9 mouse cellular contexts compared by ENCODE assay signal in genomic region chr12:111769306-111769705, GRCm38 (mm10). TPM values are rescaled to one million over a fixed set of nuclear protein-coding genes. Genes with fewer than 3 reads are reported as not detected.
DNase-seq lines count a peak whose midpoint lies in the region; ATAC-seq and TF ChIP-seq lines count a peak whose summit lies in the region.
"Had no signal": no experiment of that assay in that cellular context is flagged by ENCODE, and none has a peak within 500 bp of the region (broad histone marks: within the 10 kb centered on the region; RNA-seq: fewer than 3 reads in every experiment).

No protein-coding gene starts in this region.

- no peak overlapping the region for H3K4me3 ChIP-seq in hindbrain, embryonic 12.5 days
- H3K4me3 ChIP-seq in hindbrain, embryonic 11.5 days (ENCODE audit: low read depth, low read length), result no peak overlapping the region
- H3K4me3 ChIP-seq in embryonic facial prominence, embryonic 14.5 days (ENCODE audit: low read depth, low read length), result no peak overlapping the region
- H3K4me3 ChIP-seq in hindbrain, embryonic 14.5 days (replicated peaks; ENCODE audit: low read length), result no peak overlapping the region
- H3K4me3 ChIP-seq in liver, embryonic 14.5 days (ENCODE audit: insufficient read depth in 1 of 2, low read depth in 2 of 2, low read length in 2 of 2), result no peak overlapping the region

- 0 out of 2 replicates have a peak overlapping the region, but pooled peaks have one; percentile 0 for H3K4me2 ChIP-seq in hindbrain, embryonic 12.5 days (replicated peaks)
- H3K4me2 ChIP-seq in hindbrain, embryonic 11.5 days (replicated peaks; ENCODE audit: low read depth, low read length), result no peak overlapping the region
- no peak overlapping the region for H3K4me2 ChIP-seq in embryonic facial prominence, embryonic 14.5 days (ENCODE audit: low read depth, low read length)
- no peak overlapping the region for H3K4me2 ChIP-seq in hindbrain, embryonic 14.5 days (replicated peaks)
- H3K4me2 ChIP-seq in liver, embryonic 14.5 days (ENCODE audit: low read depth), result no peak overlapping the region

- TF ChIP-seq CTCF in liver, embryonic 14.5 days (IDR thresholded peaks at IDR 0.05; ENCODE audit: low read depth), result peak; percentile 21; the same call in 1 of the 2 replicates

- no peaks in the 10 kb centered on the region for H3K27me3 ChIP-seq in hindbrain, embryonic 12.5 days
- H3K27me3 ChIP-seq in hindbrain, embryonic 11.5 days (ENCODE audit: control insufficient read depth, insufficient read depth, low read length), result no peaks in the 10 kb centered on the region
- no peaks in the 10 kb centered on the region for H3K27me3 ChIP-seq in embryonic facial prominence, embryonic 14.5 days (replicated peaks; ENCODE audit: control insufficient read depth, insufficient read depth, low read length)
- H3K27me3 ChIP-seq in hindbrain, embryonic 14.5 days (ENCODE audit: control insufficient read depth, insufficient read depth, low read length), result no peaks in the 10 kb centered on the region
- H3K27me3 ChIP-seq in liver, embryonic 14.5 days (ENCODE audit: control insufficient read depth, insufficient read depth, low read length), result no peaks in the 10 kb centered on the region
- H3K27me3 ChIP-seq: Patski had no signal

- peak overlapping the region; percentile 52; the same call in 1 of the 2 replicates for H3K27ac ChIP-seq in hindbrain, embryonic 12.5 days
- H3K27ac ChIP-seq in hindbrain, embryonic 11.5 days (ENCODE audit: low read depth, low read length), result no peak overlapping the region
- H3K27ac ChIP-seq in embryonic facial prominence, embryonic 14.5 days (replicated peaks; ENCODE audit: low read depth, low read length), result peak overlapping the region; percentile 68; the same call in 1 of the 2 replicates
- H3K27ac ChIP-seq in hindbrain, embryonic 14.5 days, result peak overlapping the region; percentile 14
- H3K27ac ChIP-seq in liver, embryonic 14.5 days, result no peak overlapping the region

- no peaks in the 10 kb centered on the region for H3K9me3 ChIP-seq in hindbrain, embryonic 12.5 days (replicated peaks)
- no peaks in the 10 kb centered on the region for H3K9me3 ChIP-seq in hindbrain, embryonic 11.5 days (ENCODE audit: control insufficient read depth, low read length)
- H3K9me3 ChIP-seq in embryonic facial prominence, embryonic 14.5 days (ENCODE audit: control insufficient read depth, low read length), result no peaks in the 10 kb centered on the region
- H3K9me3 ChIP-seq in hindbrain, embryonic 14.5 days (ENCODE audit: control insufficient read depth, low read length), result no peaks in the 10 kb centered on the region
- no peaks in the 10 kb centered on the region for H3K9me3 ChIP-seq in liver, embryonic 14.5 days (ENCODE audit: control insufficient read depth, low read length)

- H3K36me3 ChIP-seq in hindbrain, embryonic 12.5 days, result peaks cover 27% of the 10 kb centered on the region
- H3K36me3 ChIP-seq in hindbrain, embryonic 11.5 days (ENCODE audit: control insufficient read depth, insufficient read depth, low read length), result peaks cover 5% of the 10 kb centered on the region; the same call in 1 of the 2 replicates
- peaks cover 24% of the 10 kb centered on the region for H3K36me3 ChIP-seq in embryonic facial prominence, embryonic 14.5 days (ENCODE audit: control insufficient read depth, insufficient read depth, low read length)
- H3K36me3 ChIP-seq in hindbrain, embryonic 14.5 days (replicated peaks; ENCODE audit: control insufficient read depth, insufficient read depth), result peaks cover 27% of the 10 kb centered on the region
- peaks cover 21% of the 10 kb centered on the region for H3K36me3 ChIP-seq in liver, embryonic 14.5 days (replicated peaks; ENCODE audit: control insufficient read depth, insufficient read depth, low read depth)

- peaks cover 33% of the 10 kb centered on the region for H3K4me1 ChIP-seq in hindbrain, embryonic 12.5 days
- peaks cover 11% of the 10 kb centered on the region for H3K4me1 ChIP-seq in hindbrain, embryonic 11.5 days (replicated peaks; ENCODE audit: control insufficient read depth, insufficient read depth, low read length)
- H3K4me1 ChIP-seq in embryonic facial prominence, embryonic 14.5 days (ENCODE audit: control insufficient read depth, insufficient read depth, low read length), result peaks cover 7% of the 10 kb centered on the region
- H3K4me1 ChIP-seq in hindbrain, embryonic 14.5 days (replicated peaks; ENCODE audit: control insufficient read depth, insufficient read depth, low read length), result peaks cover 26% of the 10 kb centered on the region
- H3K4me1 ChIP-seq in liver, embryonic 14.5 days (replicated peaks; ENCODE audit: control insufficient read depth in 2 of 2, insufficient read depth in 2 of 2, low read length in 1 of 2), result 0 out of 4 replicates have a peak, but pooled peaks cover 0 to 3% of the 10 kb centered on the region in 2 experiments

- no peak for DNase-seq in hindbrain, embryonic 11.5 days (ENCODE audit: low spot score)
- peak; percentile 23 for DNase-seq in NIH3T3 (ENCODE audit: low read depth)
- peak; percentile 93 for DNase-seq in embryonic facial prominence, embryonic 14.5 days (ENCODE audit: low spot score)
- DNase-seq in hindbrain, embryonic 14.5 days (ENCODE audit: low spot score), result peak; percentile 35
- DNase-seq in liver, embryonic 14.5 days (ENCODE audit: low read depth in 3 of 3, low spot score in 3 of 3), result no peak
- DNase-seq in right cerebral cortex, postnatal 4 days, result peak; percentile 58
- DNase-seq in frontal cortex, postnatal 25 days (ENCODE audit: low spot score in 2 of 2), result no peak

- 40% methylated on average over 10 of the region's 10 CpGs for WGBS in hindbrain, embryonic 12.5 days
- 49% methylated on average over 10 of the region's 10 CpGs for WGBS in hindbrain, embryonic 11.5 days
- WGBS in embryonic facial prominence, embryonic 14.5 days, result 31% methylated on average over 10 of the region's 10 CpGs
- WGBS in hindbrain, embryonic 14.5 days, result 32% methylated on average over 10 of the region's 10 CpGs
- WGBS in liver, embryonic 14.5 days (ENCODE audit: insufficient replicate concordance), result 41% methylated on average over 10 of the region's 10 CpGs

- no peak for TF ChIP-seq EP300 in liver, embryonic 14.5 days (IDR thresholded peaks at IDR 0.05; ENCODE audit: low read depth)

- ATAC-seq in hindbrain, embryonic 12.5 days (ENCODE audit: low FRiP score), result no peak
- ATAC-seq in hindbrain, embryonic 11.5 days (ENCODE audit: low FRiP score), result no peak
- ATAC-seq in embryonic facial prominence, embryonic 14.5 days (ENCODE audit: low read depth), result peak; percentile 66; the same call in 1 of the 2 replicates
- no peak for ATAC-seq in hindbrain, embryonic 14.5 days (ENCODE audit: low FRiP score)
- no peak for ATAC-seq in liver, embryonic 14.5 days (ENCODE audit: insufficient read depth)
- ATAC-seq: Patski had no signal

- no peak overlapping the region for H3K9ac ChIP-seq in hindbrain, embryonic 12.5 days
- H3K9ac ChIP-seq in hindbrain, embryonic 11.5 days (ENCODE audit: low read depth, low read length), result no peak overlapping the region
- H3K9ac ChIP-seq in embryonic facial prominence, embryonic 14.5 days (ENCODE audit: low read depth, low read length), result peak overlapping the region; percentile 40; the same call in 1 of the 2 replicates
- H3K9ac ChIP-seq in hindbrain, embryonic 14.5 days, result no peak overlapping the region
- H3K9ac ChIP-seq in liver, embryonic 14.5 days (replicated peaks), result no peak overlapping the region

RNA-seq across cellular contexts. Expression of gene Klc1, which starts 10.7 kb away (rescaled TPM):
- polyA plus RNA-seq in hindbrain, embryonic 12.5 days (2016; fragmentation: Nextera tagmentation; extraction: Ambion mirVana), result 430 and 446 TPM in 2 replicates
- polyA plus RNA-seq in hindbrain, embryonic 11.5 days (2014; fragmentation: Nextera tagmentation; extraction: Ambion mirVana), result 345 and 366 TPM in 2 replicates
- polyA plus RNA-seq in embryonic facial prominence, embryonic 14.5 days (2014; fragmentation: Nextera tagmentation; extraction: Ambion mirVana), result 128 and 137 TPM in 2 replicates
- polyA plus RNA-seq in hindbrain, embryonic 14.5 days (2014; fragmentation: Nextera tagmentation; extraction: Ambion mirVana), result 586 and 635 TPM in 2 replicates
- 11.3 and 16.3 TPM in 2 replicates for polyA plus RNA-seq in liver, embryonic 14.5 days (2012; rRNA removed)
- polyA plus RNA-seq in liver, embryonic 14.5 days (2014; fragmentation: Nextera tagmentation; extraction: Ambion mirVana), result 14.3 and 17.2 TPM in 2 replicates

RNA-seq across cellular contexts. Expression of gene Xrcc3, which starts 44.4 kb away (rescaled TPM):
- polyA plus RNA-seq in hindbrain, embryonic 12.5 days (2016; fragmentation: Nextera tagmentation; extraction: Ambion mirVana), result 5.8 and 6.4 TPM in 2 replicates
- polyA plus RNA-seq in hindbrain, embryonic 11.5 days (2014; fragmentation: Nextera tagmentation; extraction: Ambion mirVana), result 8.2 and 9.8 TPM in 2 replicates
- 8.5 and 11.7 TPM in 2 replicates for polyA plus RNA-seq in embryonic facial prominence, embryonic 14.5 days (2014; fragmentation: Nextera tagmentation; extraction: Ambion mirVana)
- 2.6 and 3.1 TPM in 2 replicates for polyA plus RNA-seq in hindbrain, embryonic 14.5 days (2014; fragmentation: Nextera tagmentation; extraction: Ambion mirVana)
- 11.7 and 15.5 TPM in 2 replicates for polyA plus RNA-seq in liver, embryonic 14.5 days (2012; rRNA removed)
- polyA plus RNA-seq in liver, embryonic 14.5 days (2014; fragmentation: Nextera tagmentation; extraction: Ambion mirVana), result 6.6 and 7.5 TPM in 2 replicates

RNA-seq across cellular contexts. Expression of gene Zfyve21, which starts 44.7 kb away (rescaled TPM):
- 53.5 and 56.8 TPM in 2 replicates for polyA plus RNA-seq in hindbrain, embryonic 12.5 days (2016; fragmentation: Nextera tagmentation; extraction: Ambion mirVana)
- polyA plus RNA-seq in hindbrain, embryonic 11.5 days (2014; fragmentation: Nextera tagmentation; extraction: Ambion mirVana), result 54.2 and 54.7 TPM in 2 replicates
- 119 and 122 TPM in 2 replicates for polyA plus RNA-seq in embryonic facial prominence, embryonic 14.5 days (2014; fragmentation: Nextera tagmentation; extraction: Ambion mirVana)
- polyA plus RNA-seq in hindbrain, embryonic 14.5 days (2014; fragmentation: Nextera tagmentation; extraction: Ambion mirVana), result 36.7 and 40.1 TPM in 2 replicates
- 35.3 and 38.4 TPM in 2 replicates for polyA plus RNA-seq in liver, embryonic 14.5 days (2012; rRNA removed)
- polyA plus RNA-seq in liver, embryonic 14.5 days (2014; fragmentation: Nextera tagmentation; extraction: Ambion mirVana), result 52.0 and 54.5 TPM in 2 replicates

RNA-seq across cellular contexts. Expression of gene Apopt1, which starts 56.2 kb away (rescaled TPM):
- 49.9 and 54.0 TPM in 2 replicates for polyA plus RNA-seq in hindbrain, embryonic 12.5 days (2016; fragmentation: Nextera tagmentation; extraction: Ambion mirVana)
- polyA plus RNA-seq in hindbrain, embryonic 11.5 days (2014; fragmentation: Nextera tagmentation; extraction: Ambion mirVana), result 52.5 and 54.2 TPM in 2 replicates
- polyA plus RNA-seq in embryonic facial prominence, embryonic 14.5 days (2014; fragmentation: Nextera tagmentation; extraction: Ambion mirVana), result 46.6 and 48.0 TPM in 2 replicates
- 48.2 and 61.4 TPM in 2 replicates for polyA plus RNA-seq in hindbrain, embryonic 14.5 days (2014; fragmentation: Nextera tagmentation; extraction: Ambion mirVana)
- 7.5 and 13.4 TPM in 2 replicates for polyA plus RNA-seq in liver, embryonic 14.5 days (2012; rRNA removed)
- 19.3 and 20.0 TPM in 2 replicates for polyA plus RNA-seq in liver, embryonic 14.5 days (2014; fragmentation: Nextera tagmentation; extraction: Ambion mirVana)

RNA-seq across cellular contexts. Expression of gene Bag5, which starts 56.2 kb away (rescaled TPM):
- 60.4 and 62.3 TPM in 2 replicates for polyA plus RNA-seq in hindbrain, embryonic 12.5 days (2016; fragmentation: Nextera tagmentation; extraction: Ambion mirVana)
- 61.5 and 63.3 TPM in 2 replicates for polyA plus RNA-seq in hindbrain, embryonic 11.5 days (2014; fragmentation: Nextera tagmentation; extraction: Ambion mirVana)
- polyA plus RNA-seq in embryonic facial prominence, embryonic 14.5 days (2014; fragmentation: Nextera tagmentation; extraction: Ambion mirVana), result 59.0 and 61.5 TPM in 2 replicates
- polyA plus RNA-seq in hindbrain, embryonic 14.5 days (2014; fragmentation: Nextera tagmentation; extraction: Ambion mirVana), result 65.5 and 71.6 TPM in 2 replicates
- polyA plus RNA-seq in liver, embryonic 14.5 days (2012; rRNA removed), result 5.5 and 9.8 TPM in 2 replicates
- 15.2 and 15.5 TPM in 2 replicates for polyA plus RNA-seq in liver, embryonic 14.5 days (2014; fragmentation: Nextera tagmentation; extraction: Ambion mirVana)

Comparison
In these comparisons a context has a peak if more than half of its experiments do, and no peak if none do; other contexts are left out.
1. H3K27ac ChIP-seq: peak in hindbrain, embryonic 12.5 days (single experiment), embryonic facial prominence, embryonic 14.5 days (single experiment) and hindbrain, embryonic 14.5 days (single experiment); none in hindbrain, embryonic 11.5 days (single experiment) and liver, embryonic 14.5 days (single experiment).
2. DNase-seq: peak in NIH3T3 (single experiment), embryonic facial prominence, embryonic 14.5 days (single experiment), hindbrain, embryonic 14.5 days (single experiment) and right cerebral cortex, postnatal 4 days (single experiment); none in hindbrain, embryonic 11.5 days (single experiment), liver, embryonic 14.5 days (0 of 3) and frontal cortex, postnatal 25 days (0 of 2).